Mouse (Mus musculus) midbrain, embryonic 12.5 days (tissue): Measurements from ENCODE around the gene Usp2. TPM values are rescaled to one million over a fixed set of nuclear protein-coding genes. Genes with fewer than 3 reads are reported as not detected.

ENCODE experiments used
- ATAC-seq: fragments of 200-750 bp; cut with Nextera tagmentation; 2 replicates; pipeline ENCODE4 v1.8.0; 2017; ENCODE audit warnings: low read depth, moderate TSS enrichment, moderate library complexity; ENCODE audit not compliant: low FRiP score
- H3K27ac ChIP-seq: fragments of 300-500 bp; sonication (generic); replicated peaks from 2 replicates; pipeline ENCODE4 v1.5.1; 2016; ENCODE audit warnings: mild to moderate bottlenecking
- H3K27me3 ChIP-seq: fragments of 300-500 bp; sonication (generic); 2 replicates; pipeline ENCODE4 v1.6.1; 2016; ENCODE audit warnings: mild to moderate bottlenecking
- H3K36me3 ChIP-seq: fragments of 300-500 bp; sonication (generic); 2 replicates; pipeline ENCODE4 v1.6.1; 2016
- H3K4me1 ChIP-seq: fragments of 300-500 bp; sonication (generic); 2 replicates; pipeline ENCODE4 v1.6.1; 2016
- H3K4me2 ChIP-seq: fragments of 300-500 bp; sonication (generic); replicated peaks from 2 replicates; pipeline ENCODE4 v1.6.1; 2016; ENCODE audit warnings: mild to moderate bottlenecking, moderate library complexity
- H3K4me3 ChIP-seq: fragments of 300-500 bp; sonication (generic); 2 replicates; pipeline ENCODE4 v1.5.1; 2016; ENCODE audit warnings: mild to moderate bottlenecking
- H3K9ac ChIP-seq: fragments of 300-500 bp; sonication (generic); replicated peaks from 2 replicates; pipeline ENCODE4 v1.6.1; 2016; ENCODE audit warnings: mild to moderate bottlenecking, moderate library complexity
- H3K9me3 ChIP-seq: fragments of 300-500 bp; sonication (generic); 2 replicates; pipeline ENCODE4 v1.6.1; 2016; ENCODE audit warnings: mild to moderate bottlenecking
- WGBS: fragments of 180-500 bp; shearing (Covaris S2); methylation state at CpG from one replicate; pipeline ENCODE4 v1.1.7; 2016; 5-methylcytosine and 5-hydroxymethylcytosine counted together
- polyA plus RNA-seq: library from polyadenylated mRNA; unstranded; fragments of >200 nt; fragmentation: Nextera tagmentation; extraction: Ambion mirVana; gene quantifications from 2 replicates; pipeline ENCODE4 v1.2.1, GENCODE M21; 2016

Gene Usp2
- polyA plus RNA-seq, 1 experiment from 2014 or later, result 6.4 TPM

- no peak overlapping the region for H3K9ac ChIP-seq
- H3K36me3 ChIP-seq, result no peaks in the 10 kb centered on the region
- H3K4me2 ChIP-seq, result no peak overlapping the region
- H3K4me3 ChIP-seq, result no peak overlapping the region
- ATAC-seq, result no peak
- H3K9me3 ChIP-seq, result no peaks in the 10 kb centered on the region
- peaks cover 12% of the 10 kb centered on the region for H3K4me1 ChIP-seq
- WGBS, result 70% methylated on average over 7 of the region's 7 CpGs
- no peak overlapping the region for H3K27ac ChIP-seq
- peaks cover 50% of the 10 kb centered on the region for H3K27me3 ChIP-seq
Measured at GRCm38 (mm10) chr9:44041511-44042395, 25.1 kb upstream of the Usp2 start.

GRCm38 (mm10) chr9:44042396-44042680 is 24.5 kb upstream of the Usp2 start:
- ATAC-seq, result no peak
- Histone ChIP-seq H3K9me3 (no peaks in the 10 kb centered on the region), H3K4me2 (no peak overlapping the region), H3K4me1 (peaks cover 12% of the 10 kb centered on the region), H3K9ac (no peak overlapping the region), H3K27me3 (peaks cover 50% of the 10 kb centered on the region), H3K27ac (no peak overlapping the region), H3K4me3 (no peak overlapping the region), H3K36me3 (no peaks in the 10 kb centered on the region)
- WGBS, result 83% methylated on average over 1 of the region's 1 CpGs

GRCm38 (mm10) chr9:44042836-44043707 is 23.7 kb upstream of the Usp2 start, which contains the start of gene Thy1:
Gene Thy1 (plus strand): TSS chr9:44043384.
- peak within 1 kb of the TSS; percentile 38 for H3K4me3 ChIP-seq
- H3K27ac ChIP-seq, result no peak within 1 kb of the TSS
- under 1% methylated on average over 30 of the region's 30 CpGs for WGBS
- peak within 1 kb of the TSS; percentile 37; the same call in 1 of the 2 replicates for H3K9ac ChIP-seq
- H3K4me1 ChIP-seq, result peaks cover 12% of the 10 kb centered on the region
- peak within 1 kb of the TSS; percentile 64 for H3K4me2 ChIP-seq
- no peaks in the 10 kb centered on the region for H3K9me3 ChIP-seq
- H3K27me3 ChIP-seq, result peaks cover 53% of the 10 kb centered on the region
- ATAC-seq, result no peak
- H3K36me3 ChIP-seq, result no peaks in the 10 kb centered on the region

GRCm38 (mm10) chr9:44043708-44044425 is 23.0 kb upstream of the Usp2 start:
- Histone ChIP-seq H3K4me2 (peak overlapping the region; percentile 64), H3K4me3 (peak overlapping the region; percentile 38), H3K9ac (no peak overlapping the region), H3K9me3 (no peaks in the 10 kb centered on the region), H3K36me3 (no peaks in the 10 kb centered on the region), H3K27me3 (peaks cover 56% of the 10 kb centered on the region), H3K27ac (no peak overlapping the region), H3K4me1 (peaks cover 12% of the 10 kb centered on the region)
- no peak for ATAC-seq
- 2% methylated on average over 22 of the region's 23 CpGs for WGBS

GRCm38 (mm10) chr9:44044426-44045157 is 22.2 kb upstream of the Usp2 start:
- WGBS, result 41% methylated on average over 14 of the region's 14 CpGs
- H3K9ac ChIP-seq, result no peak overlapping the region
- H3K36me3 ChIP-seq, result no peaks in the 10 kb centered on the region
- no peaks in the 10 kb centered on the region for H3K9me3 ChIP-seq
- H3K4me1 ChIP-seq, result peaks cover 12% of the 10 kb centered on the region
- H3K27me3 ChIP-seq, result peaks cover 56% of the 10 kb centered on the region
- H3K4me2 ChIP-seq, result no peak overlapping the region
- no peak for ATAC-seq
- H3K4me3 ChIP-seq, result no peak overlapping the region
- H3K27ac ChIP-seq, result no peak overlapping the region

- Histone ChIP-seq H3K4me3 (no peak overlapping the region), H3K27ac (no peak overlapping the region), H3K27me3 (peaks cover 56% of the 10 kb centered on the region), H3K4me1 (peaks cover 12% of the 10 kb centered on the region), H3K9me3 (no peaks in the 10 kb centered on the region), H3K9ac (no peak overlapping the region), H3K36me3 (no peaks in the 10 kb centered on the region), H3K4me2 (no peak overlapping the region)
- ATAC-seq, result no peak
- WGBS, result 74% methylated on average over 3 of the region's 3 CpGs
Measured at GRCm38 (mm10) chr9:44045158-44045883, 21.5 kb upstream of the Usp2 start.

- no peak overlapping the region for H3K9ac ChIP-seq
Measured at GRCm38 (mm10) chr9:44045884-44046272, 20.9 kb upstream of the Usp2 start.

GRCm38 (mm10) chr9:44046426-44046825 is 20.4 kb upstream of the Usp2 start:
- WGBS, result 89% methylated on average over 12 of the region's 12 CpGs
- Histone ChIP-seq H3K4me2 (no peak overlapping the region), H3K27ac (no peak overlapping the region), H3K4me1 (peaks cover 12% of the 10 kb centered on the region), H3K9me3 (no peaks in the 10 kb centered on the region), H3K36me3 (no peaks in the 10 kb centered on the region), H3K27me3 (peaks cover 50% of the 10 kb centered on the region), H3K9ac (no peak overlapping the region), H3K4me3 (no peak overlapping the region)
- no peak for ATAC-seq

More at GRCm38 (mm10) chr9:44045884-44046272, 20.9 kb upstream of the Usp2 start:
- WGBS, result 84% methylated on average over 5 of the region's 5 CpGs
- Histone ChIP-seq H3K4me2 (no peak overlapping the region), H3K27me3 (peaks cover 55% of the 10 kb centered on the region), H3K4me1 (peaks cover 12% of the 10 kb centered on the region), H3K4me3 (no peak overlapping the region), H3K9me3 (no peaks in the 10 kb centered on the region), H3K27ac (no peak overlapping the region), H3K36me3 (no peaks in the 10 kb centered on the region)
- no peak for ATAC-seq

- no peak for ATAC-seq
- H3K9me3 ChIP-seq, result no peaks in the 10 kb centered on the region
- no peak overlapping the region for H3K4me2 ChIP-seq
- no peak overlapping the region for H3K4me3 ChIP-seq
- H3K27me3 ChIP-seq, result peaks cover 45% of the 10 kb centered on the region
- 64% methylated on average over 6 of the region's 6 CpGs for WGBS
- peaks cover 12% of the 10 kb centered on the region for H3K4me1 ChIP-seq
- H3K36me3 ChIP-seq, result no peaks in the 10 kb centered on the region
- no peak overlapping the region for H3K9ac ChIP-seq
- no peak overlapping the region for H3K27ac ChIP-seq
Measured at GRCm38 (mm10) chr9:44047071-44047470, 19.8 kb upstream of the Usp2 start.

GRCm38 (mm10) chr9:44047571-44048490 is 19.0 kb upstream of the Usp2 start:
- H3K4me1 ChIP-seq, result peaks cover 11% of the 10 kb centered on the region
- no peak overlapping the region for H3K4me3 ChIP-seq
- no peak overlapping the region for H3K4me2 ChIP-seq
- H3K36me3 ChIP-seq, result no peaks in the 10 kb centered on the region
- H3K27ac ChIP-seq, result no peak overlapping the region
- no peak for ATAC-seq
- WGBS, result 74% methylated on average over 14 of the region's 14 CpGs
- H3K9me3 ChIP-seq, result no peaks in the 10 kb centered on the region
- no peak overlapping the region for H3K9ac ChIP-seq
- H3K27me3 ChIP-seq, result peaks cover 38% of the 10 kb centered on the region
